Comparison of ENCODE assay signal across 9 mouse cellular contexts in the genomic region with DNA sequence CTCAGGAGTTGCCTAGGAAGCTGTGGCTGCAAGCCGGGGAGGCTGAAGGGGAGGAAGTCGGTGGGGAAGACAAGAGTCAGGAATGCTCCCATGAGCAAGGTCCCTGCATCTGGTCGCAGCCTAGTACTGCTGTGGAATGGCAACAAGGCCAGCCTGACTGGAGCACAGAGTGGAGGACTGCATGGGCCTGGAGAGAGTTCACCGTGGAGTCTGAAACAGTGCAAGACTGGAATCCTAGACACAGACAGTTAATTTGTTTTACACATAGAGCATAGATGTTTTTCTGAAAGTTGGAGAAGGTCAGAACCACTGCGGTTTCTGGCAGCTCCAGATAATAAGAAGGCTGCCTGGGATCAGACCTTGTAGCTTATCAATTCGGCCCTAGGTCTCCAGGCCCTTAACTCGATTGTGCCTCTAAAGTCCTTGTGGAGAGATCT. TPM values are rescaled to one million over a fixed set of nuclear protein-coding genes. Genes with fewer than 3 reads are reported as not detected.
DNase-seq lines count a peak whose midpoint lies in the region; ATAC-seq and TF ChIP-seq lines count a peak whose summit lies in the region.
"Had no signal": no experiment of that assay in that cellular context is flagged by ENCODE, and none has a peak within 500 bp of the region (broad histone marks: within the 10 kb centered on the region; RNA-seq: fewer than 3 reads in every experiment).

No protein-coding gene starts in this region.

- peaks cover 16% of the 10 kb centered on the region for H3K4me1 ChIP-seq in forebrain, embryonic 10.5 days
- peaks cover 6% of the 10 kb centered on the region; the same call in 1 of the 2 replicates for H3K4me1 ChIP-seq in forebrain, embryonic 11.5 days (replicated peaks; ENCODE audit: control insufficient read depth, insufficient read depth, low read length)
- H3K4me1 ChIP-seq in testis, adult 2 months (ENCODE audit: control insufficient read depth, insufficient read depth, low read length) = peaks cover 10% of the 10 kb centered on the region
- H3K4me1 ChIP-seq in liver, embryonic 16.5 days (ENCODE audit: control insufficient read depth, low read depth, low read length) = peaks cover 40% of the 10 kb centered on the region
- H3K4me1 ChIP-seq in forebrain, embryonic 12.5 days = peaks cover 15% of the 10 kb centered on the region

- H3K9me3 ChIP-seq in forebrain, embryonic 10.5 days = no peaks in the 10 kb centered on the region; the same call in 1 of the 2 replicates
- H3K9me3 ChIP-seq in forebrain, embryonic 11.5 days (ENCODE audit: control insufficient read depth, low read length) = no peaks in the 10 kb centered on the region
- H3K9me3 ChIP-seq in liver, embryonic 16.5 days (replicated peaks; ENCODE audit: control insufficient read depth, low read length) = no peaks in the 10 kb centered on the region
- no peaks in the 10 kb centered on the region for H3K9me3 ChIP-seq in forebrain, embryonic 12.5 days

- H3K27me3 ChIP-seq in forebrain, embryonic 10.5 days (ENCODE audit: poor library complexity, severe bottlenecking) = peaks cover 61% of the 10 kb centered on the region
- peaks cover 24% of the 10 kb centered on the region for H3K27me3 ChIP-seq in forebrain, embryonic 11.5 days (ENCODE audit: control insufficient read depth, insufficient read depth, low read length)
- H3K27me3 ChIP-seq in testis, adult 2 months (ENCODE audit: control insufficient read depth, insufficient read depth, low read length) = no peaks in the 10 kb centered on the region
- H3K27me3 ChIP-seq in liver, embryonic 16.5 days (ENCODE audit: control insufficient read depth, insufficient read depth, low read depth, low read length) = no peaks in the 10 kb centered on the region
- H3K27me3 ChIP-seq in forebrain, embryonic 12.5 days = peaks cover 54% of the 10 kb centered on the region

- ATAC-seq in forebrain, embryonic 11.5 days (replicated peaks; ENCODE audit: low FRiP score) = no peak
- ATAC-seq in liver, embryonic 16.5 days (ENCODE audit: low read depth) = peak; percentile 78
- ATAC-seq in forebrain, embryonic 12.5 days (ENCODE audit: low FRiP score) = no peak

- no peak for DNase-seq in forebrain, embryonic 10.5 days (ENCODE audit: extremely low spot score, low spot score)
- no peak for DNase-seq in forebrain, embryonic 11.5 days (ENCODE audit: low spot score)
- no peak for DNase-seq in testis, postnatal 14 days (ENCODE audit: low spot score)
- no peak for DNase-seq in layer of hippocampus, adult 9-11 months
- DNase-seq in urinary bladder, postnatal 14 days (ENCODE audit: low spot score) = no peak

- no peak overlapping the region for H3K4me3 ChIP-seq in forebrain, embryonic 10.5 days
- no peak overlapping the region for H3K4me3 ChIP-seq in forebrain, embryonic 11.5 days (ENCODE audit: low read depth, low read length)
- H3K4me3 ChIP-seq in testis, adult 2 months (ENCODE audit: control insufficient read depth, low read depth, low read length) = no peak overlapping the region
- H3K4me3 ChIP-seq in liver, embryonic 16.5 days (ENCODE audit: low read depth, low read length) = peak overlapping the region; percentile 72
- no peak overlapping the region for H3K4me3 ChIP-seq in forebrain, embryonic 12.5 days (replicated peaks)

- no peak overlapping the region for H3K4me2 ChIP-seq in forebrain, embryonic 11.5 days (ENCODE audit: low read depth, low read length, severe bottlenecking)
- H3K4me2 ChIP-seq in liver, embryonic 16.5 days (ENCODE audit: low read depth, low read length) = peak overlapping the region; percentile 96
- H3K4me2 ChIP-seq in forebrain, embryonic 12.5 days = no peak overlapping the region

- H3K27ac ChIP-seq in forebrain, embryonic 10.5 days = peak overlapping the region; percentile 22; the same call in 1 of the 2 replicates
- H3K27ac ChIP-seq in forebrain, embryonic 11.5 days (ENCODE audit: low read depth, low read length) = no peak overlapping the region
- peak overlapping the region; percentile 57; the same call in 1 of the 2 replicates for H3K27ac ChIP-seq in testis, adult 2 months (ENCODE audit: control insufficient read depth, insufficient read depth, low read depth, low read length)
- peak overlapping the region; percentile 100 for H3K27ac ChIP-seq in liver, embryonic 16.5 days (ENCODE audit: low read length)
- no peak overlapping the region for H3K27ac ChIP-seq in forebrain, embryonic 12.5 days
- H3K27ac ChIP-seq: limb, embryonic 13.5 days had no signal

- no peak overlapping the region for H3K9ac ChIP-seq in forebrain, embryonic 11.5 days (ENCODE audit: low read length)
- H3K9ac ChIP-seq in liver, embryonic 16.5 days (ENCODE audit: low read depth, low read length) = peak overlapping the region; percentile 86
- H3K9ac ChIP-seq in forebrain, embryonic 12.5 days = no peak overlapping the region
- H3K9ac ChIP-seq: limb, embryonic 13.5 days had no signal

- H3K36me3 ChIP-seq in forebrain, embryonic 10.5 days (replicated peaks) = no peaks in the 10 kb centered on the region
- H3K36me3 ChIP-seq in forebrain, embryonic 11.5 days (ENCODE audit: control insufficient read depth, insufficient read depth, low read length) = no peaks in the 10 kb centered on the region
- H3K36me3 ChIP-seq in testis, adult 2 months (ENCODE audit: control insufficient read depth, insufficient read depth, low read length) = no peaks in the 10 kb centered on the region
- no peaks in the 10 kb centered on the region for H3K36me3 ChIP-seq in liver, embryonic 16.5 days (ENCODE audit: control insufficient read depth, insufficient read depth)
- no peaks in the 10 kb centered on the region for H3K36me3 ChIP-seq in forebrain, embryonic 12.5 days (replicated peaks)
- H3K36me3 ChIP-seq: limb, embryonic 13.5 days had no signal

- TF ChIP-seq POLR2A in testis, adult 2 months (IDR thresholded peaks at IDR 0.05; ENCODE audit: control insufficient read depth, low read depth, low read length) = no peak

- 41% methylated on average over 7 of the region's 7 CpGs for WGBS in forebrain, embryonic 10.5 days
- WGBS in forebrain, embryonic 11.5 days = 47% methylated on average over 7 of the region's 7 CpGs
- 13% methylated on average over 7 of the region's 7 CpGs for WGBS in liver, embryonic 16.5 days (ENCODE audit: insufficient replicate concordance)
- WGBS in forebrain, embryonic 12.5 days = 45% methylated on average over 7 of the region's 7 CpGs

- no peak for TF ChIP-seq CTCF in testis, adult 2 months (IDR thresholded peaks at IDR 0.05; ENCODE audit: control insufficient read depth, insufficient read depth, insufficient replicate concordance, low read depth, low read length)

RNA-seq across cellular contexts. Expression of a gene that starts 13.4 kb away (rescaled TPM):
- polyA plus RNA-seq in forebrain, embryonic 10.5 days (2016; fragmentation: Nextera tagmentation; extraction: Ambion mirVana) = 25.7 and 26.3 TPM in 2 replicates
- 33.7 and 34.5 TPM in 2 replicates for polyA plus RNA-seq in forebrain, embryonic 11.5 days (2014; fragmentation: Nextera tagmentation; extraction: Ambion mirVana)
- polyA plus RNA-seq in testis, adult 2 months (2012; rRNA removed) = 22.5 and 35.3 TPM in 2 replicates
- 18.0 and 20.1 TPM in 2 replicates for polyA plus RNA-seq in liver, embryonic 16.5 days (2015; fragmentation: Nextera tagmentation; extraction: Ambion mirVana)
- 37.6 and 38.3 TPM in 2 replicates for polyA plus RNA-seq in forebrain, embryonic 12.5 days (2016; fragmentation: Nextera tagmentation; extraction: Ambion mirVana)

Comparison
In these comparisons a context has a peak if more than half of its experiments do, and no peak if none do; other contexts are left out.
1. H3K27ac ChIP-seq: peak in forebrain, embryonic 10.5 days (single experiment), testis, adult 2 months (single experiment) and liver, embryonic 16.5 days (single experiment); none in forebrain, embryonic 11.5 days (single experiment) and forebrain, embryonic 12.5 days (single experiment).